Mouse (Mus musculus) testis, postnatal 10 days (tissue): ENCODE measurements around the gene 5031439G07Rik.

Source experiments
- DNase-seq: peaks from one replicate; pipeline ENCODE4 v3.0.0; 2021; ENCODE audit warnings: low spot score

5031439G07Rik gene

DNA sequence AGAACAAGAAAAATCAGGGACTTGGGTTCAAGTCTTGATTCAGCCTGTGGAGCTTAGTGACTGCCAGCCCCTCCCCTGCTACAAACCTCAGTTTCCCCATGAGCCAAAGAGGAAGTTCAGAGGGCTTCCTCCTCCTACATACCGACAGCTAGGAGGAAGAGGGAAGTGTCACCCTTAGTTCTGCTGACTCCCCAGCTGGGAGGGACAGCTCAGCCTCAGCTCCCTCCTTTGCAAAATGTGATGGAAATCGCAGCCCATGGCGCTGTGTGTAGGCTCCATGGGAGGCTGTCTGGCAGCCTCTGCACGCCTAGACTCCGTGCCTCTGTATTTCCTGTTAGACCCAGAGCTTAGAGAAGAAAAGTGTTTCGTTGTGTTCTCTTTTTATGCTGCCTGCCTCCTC lies 6.1 kb upstream of the 5031439G07Rik start:
- DNase-seq = no peak

GRCm38 (mm10) chr15:84989771-84990170 lies 1.4 kb upstream of the 5031439G07Rik start:
- DNase-seq = no peak

GRCm38 (mm10) chr15:84989098-84989497 lies 747 bp upstream of the 5031439G07Rik start:
- no peak for DNase-seq

DNA sequence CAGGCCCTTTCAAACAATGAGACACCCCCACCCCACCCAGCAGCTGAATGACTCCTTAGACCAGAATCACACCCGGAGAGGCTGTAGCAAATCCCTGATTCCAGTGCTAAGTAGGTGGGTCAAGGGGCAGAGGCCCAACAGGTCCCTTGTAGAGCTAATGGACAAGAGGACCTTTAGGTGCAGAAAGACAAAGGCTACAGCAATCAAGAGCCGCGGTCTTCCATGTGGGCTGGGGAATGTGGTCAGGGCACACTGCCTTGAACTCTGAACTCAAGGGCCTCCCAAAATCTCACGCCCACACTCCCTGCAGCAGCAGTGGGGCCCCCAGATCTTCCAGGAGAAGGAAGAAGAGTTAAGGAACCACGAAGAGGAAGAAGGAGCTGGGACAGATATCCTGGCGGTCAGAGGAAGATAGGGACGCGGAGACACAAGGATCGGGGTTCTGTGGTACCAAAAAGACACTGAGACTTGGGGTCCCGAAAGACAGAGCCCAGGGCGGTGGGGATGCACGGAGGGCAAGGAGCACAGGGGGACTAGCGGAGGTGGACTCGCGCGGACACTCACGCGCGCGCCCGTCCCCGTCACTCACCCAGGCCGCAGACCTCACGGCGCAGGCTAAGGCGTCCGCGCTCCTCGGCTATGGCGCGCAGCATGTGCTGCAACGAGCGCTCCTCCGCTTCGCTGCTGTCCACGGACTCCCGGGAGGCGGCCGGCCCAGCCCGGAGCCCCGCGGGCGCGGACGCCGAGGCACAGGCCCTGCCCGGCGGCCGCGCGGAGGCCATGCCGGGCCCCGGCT lies 1.1 kb downstream of the 5031439G07Rik start:
- DNase-seq = peak; percentile 69

DNA sequence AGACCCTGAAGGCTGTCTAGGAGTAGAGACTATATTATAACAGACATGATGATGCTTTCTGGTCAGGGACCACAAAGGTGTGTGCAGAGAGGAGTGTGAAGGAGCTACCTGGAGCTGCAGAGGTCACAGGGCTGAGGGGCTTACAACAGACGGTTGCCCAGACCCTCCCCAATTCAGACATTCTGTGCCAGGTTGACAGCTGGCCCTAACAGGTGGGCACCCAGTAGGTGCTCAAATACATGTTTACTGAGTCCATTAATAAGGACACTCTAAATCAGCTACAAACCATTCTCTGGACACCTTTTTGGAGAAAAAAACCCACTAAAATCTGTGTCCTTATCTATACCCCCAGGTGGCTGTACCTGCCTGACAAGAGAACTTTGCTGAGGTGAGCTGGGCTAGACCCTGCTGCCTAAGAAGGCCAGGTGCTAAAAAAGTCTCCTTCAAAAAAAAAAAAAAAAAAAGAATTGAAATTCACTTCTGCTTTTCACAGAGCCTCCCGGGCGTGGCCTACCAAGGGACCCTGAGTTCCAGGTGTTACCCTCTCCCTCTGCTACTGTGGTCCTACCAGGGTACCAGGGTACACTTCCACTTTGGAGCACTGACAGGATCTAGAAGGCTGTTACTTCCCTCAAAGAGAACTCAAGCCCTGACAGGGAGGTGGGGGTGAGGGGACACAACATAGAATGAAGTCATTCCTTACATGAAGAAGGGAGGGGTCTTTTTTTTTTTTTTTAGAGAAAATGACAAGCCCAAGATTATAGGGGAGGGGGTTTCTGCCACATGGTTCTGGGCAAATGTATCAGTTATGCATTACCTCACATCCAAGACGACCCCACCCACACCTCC lies 2.0 kb downstream of the 5031439G07Rik start:
- DNase-seq = no peak

GRCm38 (mm10) chr15:84985516-84986160 lies 2.7 kb downstream of the 5031439G07Rik start:
- DNase-seq = no peak

GRCm38 (mm10) chr15:84983721-84984120 lies 4.6 kb downstream of the 5031439G07Rik start:
- DNase-seq = no peak

DNA sequence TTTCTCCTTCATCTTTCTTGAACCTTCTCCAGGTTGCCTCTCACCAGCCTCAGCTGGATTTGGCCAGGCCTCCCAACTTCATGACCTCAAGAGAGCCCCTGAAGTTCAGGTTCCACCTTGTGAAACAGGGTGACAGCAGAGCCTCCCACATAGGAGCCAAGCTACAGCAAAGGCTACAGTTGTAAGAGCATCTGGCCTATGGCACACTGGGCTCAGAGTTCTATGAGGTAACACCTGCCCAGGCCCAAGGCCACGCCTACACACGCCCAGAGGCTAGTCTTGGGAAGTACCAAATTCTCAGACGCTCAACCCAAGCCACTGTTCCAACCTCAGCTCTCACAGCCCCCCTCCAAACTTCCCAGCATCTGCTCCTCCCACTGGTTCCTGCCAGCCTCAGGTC lies 5.5 kb downstream of the 5031439G07Rik start:
- DNase-seq = no peak

- DNase-seq = no peak
Measured at GRCm38 (mm10) chr15:84981609-84982313, 6.6 kb downstream of the 5031439G07Rik start.

GRCm38 (mm10) chr15:84975729-84976128 lies 12.6 kb downstream of the 5031439G07Rik start:
- DNase-seq = no peak

GRCm38 (mm10) chr15:84973544-84973871 lies 14.8 kb downstream of the 5031439G07Rik start:
- DNase-seq = no peak

- no peak for DNase-seq
Measured at GRCm38 (mm10) chr15:84972860-84973543, 15.3 kb downstream of the 5031439G07Rik start.

DNA sequence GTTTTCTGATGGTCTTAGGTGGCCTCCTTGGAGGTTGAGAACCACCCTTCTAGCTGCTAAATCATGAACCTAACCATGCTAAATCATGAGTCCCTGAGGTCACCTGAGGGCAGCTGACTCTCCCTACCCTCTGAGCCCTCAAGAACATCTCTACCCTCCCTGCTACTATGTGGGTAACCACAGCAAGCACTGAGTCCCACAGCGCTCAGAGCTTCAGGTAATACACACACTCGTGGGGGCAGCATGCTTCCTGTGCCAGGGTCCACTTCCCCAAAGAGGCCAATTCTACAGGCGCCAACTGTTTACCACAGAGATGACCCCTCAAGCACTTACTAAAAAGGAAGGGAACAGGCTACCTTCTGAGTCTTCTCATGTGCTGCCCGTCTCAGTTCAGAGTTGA lies 19.8 kb downstream of the 5031439G07Rik start:
- DNase-seq = no peak

DNA sequence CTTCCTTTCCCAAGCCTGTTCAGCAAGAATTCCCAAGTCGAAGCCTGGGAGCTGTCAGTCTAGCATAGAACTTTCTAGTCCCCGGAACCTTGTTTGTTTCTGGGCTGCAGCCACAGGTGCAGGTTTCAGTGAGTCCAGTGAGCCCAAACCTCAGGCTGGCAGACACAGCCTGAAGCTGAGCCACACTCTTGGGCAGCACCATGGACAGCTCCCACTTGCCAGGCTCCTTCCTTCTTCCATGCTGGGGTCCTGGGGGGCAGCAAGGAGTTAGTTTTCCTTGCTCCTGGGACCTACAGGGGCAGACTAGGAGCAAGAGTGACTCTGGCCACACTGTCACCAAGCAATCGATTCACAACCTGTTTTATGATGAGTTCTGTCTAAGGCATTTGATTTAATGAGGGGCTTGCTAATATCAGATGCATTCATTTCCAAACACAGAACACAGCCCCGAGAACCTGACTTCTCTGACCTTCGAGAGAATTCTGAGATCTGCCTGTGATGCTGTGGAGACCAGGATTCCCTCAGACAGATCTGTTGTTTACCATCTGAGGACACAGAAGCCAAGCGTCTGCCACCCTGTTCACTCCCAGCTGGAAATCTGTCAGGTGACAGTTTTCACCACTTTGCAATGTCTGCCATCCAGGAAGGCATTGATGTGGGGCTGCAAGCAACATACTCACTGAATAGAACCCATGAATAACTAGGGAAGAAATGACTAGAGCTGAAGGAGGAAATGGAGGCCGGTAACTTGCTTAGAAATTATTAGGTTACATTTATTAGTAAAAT lies 22.6 kb downstream of the 5031439G07Rik start:
- DNase-seq = peak; percentile 88

DNA sequence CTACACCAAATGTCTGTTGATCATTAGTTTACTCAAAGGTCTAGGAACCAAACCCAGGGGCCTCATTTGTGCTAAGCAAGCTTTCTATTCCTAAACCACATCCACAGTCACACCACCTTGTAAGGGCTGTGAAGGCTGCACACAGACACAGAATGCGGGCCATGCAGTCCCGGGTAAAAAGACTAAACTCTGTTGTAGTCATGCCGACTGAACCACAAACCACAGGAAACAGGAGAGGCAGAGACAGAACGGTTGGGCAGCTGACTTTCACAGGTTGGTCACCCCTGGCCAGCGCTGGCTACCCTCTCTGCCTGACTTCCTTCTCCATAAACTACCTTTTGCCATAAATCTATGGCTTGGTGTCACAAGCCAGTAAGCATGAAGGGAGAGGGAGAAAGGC lies 23.6 kb downstream of the 5031439G07Rik start:
- no peak for DNase-seq

DNA sequence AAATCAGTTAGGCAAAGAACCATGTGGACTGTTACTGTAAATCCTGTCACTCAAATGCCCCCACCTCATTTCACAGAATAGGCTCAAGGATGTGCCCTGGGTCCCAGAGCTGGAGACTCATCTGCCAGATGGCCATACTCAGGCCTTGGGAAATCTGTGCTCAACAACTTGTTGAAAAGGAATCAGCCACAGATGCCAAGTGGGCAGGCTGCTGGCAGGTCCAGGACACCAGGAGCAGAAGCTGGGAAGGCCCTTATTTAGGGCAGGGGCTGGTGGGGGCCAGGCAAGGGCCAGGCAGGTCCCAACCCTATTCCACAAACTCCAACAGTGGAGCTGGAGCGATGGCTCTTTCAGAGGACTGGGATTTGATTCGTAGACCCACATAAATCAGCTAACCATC lies 25.8 kb downstream of the 5031439G07Rik start:
- no peak for DNase-seq

GRCm38 (mm10) chr15:84960692-84961091 lies 27.7 kb downstream of the 5031439G07Rik start:
- no peak for DNase-seq

GRCm38 (mm10) chr15:84959891-84960290 lies 28.5 kb downstream of the 5031439G07Rik start:
- no peak for DNase-seq

DNA sequence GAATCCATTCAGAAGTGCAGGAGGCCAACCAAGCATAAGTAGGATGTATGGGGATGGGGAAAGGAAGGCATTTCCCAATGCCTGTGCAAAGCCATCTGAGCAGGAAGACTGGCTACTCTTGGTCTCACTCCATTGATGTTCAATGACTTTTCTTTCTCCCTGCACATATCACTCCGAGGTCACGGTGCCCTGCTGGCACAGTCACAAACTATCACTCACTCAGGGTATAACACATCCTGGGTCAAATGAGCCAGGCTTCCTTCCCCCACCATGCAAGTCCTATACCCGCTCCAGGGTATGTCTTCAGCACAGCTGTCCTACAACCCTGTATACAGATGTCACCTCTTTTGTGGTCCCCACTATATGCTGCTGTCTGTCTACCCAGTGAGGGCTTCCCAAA lies 30.0 kb downstream of the 5031439G07Rik start:
- DNase-seq = no peak

DNA sequence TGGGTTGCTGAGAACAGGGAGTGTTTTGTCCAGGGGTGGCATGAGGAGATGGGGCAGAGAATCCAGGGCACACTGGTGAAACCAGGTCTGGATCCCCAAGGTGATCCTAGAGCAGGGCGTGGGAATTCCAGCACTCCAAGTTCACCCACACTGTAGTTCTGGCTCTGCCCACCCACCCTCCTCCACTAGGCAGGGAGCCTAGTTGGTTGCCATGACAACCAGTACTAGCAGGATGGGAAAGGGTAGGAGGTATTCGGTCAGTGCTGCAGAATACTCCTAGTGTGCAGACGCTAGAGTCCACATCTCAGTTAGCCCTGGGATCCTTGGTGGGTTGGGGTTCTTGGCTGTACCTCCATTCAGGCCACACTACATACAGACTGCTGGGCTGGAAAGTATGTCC lies 30.5 kb downstream of the 5031439G07Rik start:
- DNase-seq = no peak

DNA sequence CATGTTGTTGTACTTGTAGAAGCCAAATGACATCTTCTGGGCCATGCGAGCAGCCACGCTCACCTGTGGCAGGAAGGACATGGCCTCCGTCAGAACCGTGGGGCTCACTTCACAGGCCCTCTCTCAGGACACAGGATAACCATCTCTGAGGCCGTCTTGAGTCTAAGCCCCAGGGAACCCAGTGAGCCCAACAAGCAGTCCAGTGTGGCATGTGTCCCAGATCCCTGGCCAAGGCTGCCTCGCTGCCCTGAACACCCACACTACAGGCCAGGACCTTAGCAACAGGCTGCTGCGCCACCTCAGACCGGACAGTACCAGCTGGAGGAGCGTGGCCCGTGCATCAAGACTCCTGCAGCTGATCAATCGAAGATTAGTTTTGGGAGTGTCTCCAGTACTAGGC lies 35.1 kb downstream of the 5031439G07Rik start:
- no peak for DNase-seq
